Mouse (Mus musculus): ENCODE measurements around the gene Topaz1.

GRCm38 (mm10) chr9:122722296-122722695, 24.9 kb upstream of the Topaz1 start:
- TF ChIP-seq CTCF (IDR thresholded peaks at IDR 0.05; ENCODE audit: low read depth) (no peak), EP300 (IDR thresholded peaks at IDR 0.05; ENCODE audit: low read depth) (no peak)
